In genomic region chr11:83961983-83962382, GRCm38 (mm10) we compare ENCODE assay signal across 10 mouse cellular contexts.
"Had no signal": no experiment of that assay in that cellular context is flagged by ENCODE, and none has a peak within 500 bp of the region (broad histone marks: within the 10 kb centered on the region; RNA-seq: fewer than 3 reads in every experiment).

No protein-coding gene starts in this region.

- DNase-seq: kidney, adult 18-20 months; kidney, adult 9 months; kidney, postnatal 14 days; kidney, postnatal 4 days; left cerebral cortex, postnatal 4 days; liver, postnatal 0 days; lung, embryonic 14.5 days; spleen, adult 18-20 months; thymus, adult 18-20 months; thymus, postnatal 36 days had no signal
